Mouse (Mus musculus) small intestine, adult 2 months (tissue): ENCODE results near the gene Litaf. TPM values are rescaled to one million over a fixed set of nuclear protein-coding genes. Genes with fewer than 3 reads are reported as not detected.

Experiments
- H3K27ac ChIP-seq: fragments of 200-500 bp; 2 replicates; pipeline ENCODE4 v1.5.1; 2012; ENCODE audit warnings: low read depth, low read length, control low read depth, inconsistent platforms; ENCODE audit not compliant: insufficient read depth
- H3K27me3 ChIP-seq: fragments of 200-500 bp; 2 replicates; pipeline ENCODE4 v1.6.1; 2012; ENCODE audit warnings: mild to moderate bottlenecking, moderate library complexity, low read length, inconsistent platforms; ENCODE audit not compliant: control insufficient read depth, insufficient read depth
- H3K36me3 ChIP-seq: fragments of 200-500 bp; 2 replicates; pipeline ENCODE4 v1.6.1; 2012; ENCODE audit warnings: mild to moderate bottlenecking, low read length, control low read depth, inconsistent platforms; ENCODE audit not compliant: control insufficient read depth, insufficient read depth
- H3K4me1 ChIP-seq: fragments of 200-500 bp; 2 replicates; pipeline ENCODE4 v1.6.1; 2012; ENCODE audit warnings: low read length, inconsistent platforms, mixed read lengths; ENCODE audit not compliant: control insufficient read depth, insufficient read depth, insufficient read length
- H3K4me3 ChIP-seq: fragments of 200-500 bp; 2 replicates; pipeline ENCODE4 v1.5.1; 2012; ENCODE audit warnings: low read depth, mild to moderate bottlenecking, control low read depth, inconsistent platforms, low read length, moderate library complexity
- CTCF ChIP-seq: fragments of 200-500 bp; IDR thresholded peaks from 2 replicates; pipeline ENCODE4 v1.5.1; 2012; ENCODE audit warnings: low read depth, mild to moderate bottlenecking, control low read depth, inconsistent platforms, low read length, moderate library complexity, mixed read lengths; ENCODE audit not compliant: insufficient replicate concordance, insufficient read length; ENCODE audit errors: extremely low read depth
- POLR2A ChIP-seq: fragments of 200-500 bp; IDR thresholded peaks from 2 replicates; pipeline ENCODE4 v1.6.1; 2012; ENCODE audit warnings: low read depth, mild to moderate bottlenecking, control low read depth, inconsistent platforms, low read length, moderate library complexity
- WGBS: fragments of 180-500 bp; shearing (Covaris S2); methylation state at CpG from one replicate; pipeline ENCODE4 v1.1.7; 2018; 5-methylcytosine and 5-hydroxymethylcytosine counted together
- polyA plus RNA-seq: library from polyadenylated mRNA; depleted of rRNA; stranded (reverse); fragments of >200 nt; gene quantifications from 2 replicates; pipeline ENCODE4 v1.2.3, GENCODE M21; 2012

Gene Litaf
- polyA plus RNA-seq, 1 experiment, result 497 TPM

DNA sequence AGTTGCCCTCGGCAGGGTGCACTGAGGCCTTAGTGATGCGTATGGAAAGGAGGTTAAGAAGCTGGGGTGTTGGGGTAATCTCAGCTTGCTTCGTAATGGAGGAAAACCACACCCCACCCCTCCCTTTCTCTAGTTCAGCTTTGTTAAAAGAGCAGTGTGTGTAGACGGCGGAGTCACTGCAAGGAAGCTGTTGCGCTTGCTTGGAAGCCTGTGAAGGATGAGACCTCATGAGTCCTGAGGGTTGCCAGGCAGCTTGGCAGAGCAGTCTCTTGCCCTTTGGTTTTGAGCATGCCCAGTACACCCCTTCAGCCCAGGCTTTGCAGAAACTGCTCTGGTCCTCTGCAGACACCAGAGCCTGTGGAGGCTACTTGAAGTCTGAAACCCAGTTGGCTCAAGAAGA, 7.1 kb upstream of the Litaf start:
- no peaks in the 10 kb centered on the region for H3K27me3 ChIP-seq
- no peak overlapping the region for H3K27ac ChIP-seq
- H3K4me1 ChIP-seq, result peaks cover 14% of the 10 kb centered on the region
- peaks cover 39% of the 10 kb centered on the region for H3K36me3 ChIP-seq
- no peak for TF ChIP-seq CTCF
- no peak for TF ChIP-seq POLR2A
- 81% methylated on average over 6 of the region's 6 CpGs for WGBS
- no peak overlapping the region for H3K4me3 ChIP-seq

DNA sequence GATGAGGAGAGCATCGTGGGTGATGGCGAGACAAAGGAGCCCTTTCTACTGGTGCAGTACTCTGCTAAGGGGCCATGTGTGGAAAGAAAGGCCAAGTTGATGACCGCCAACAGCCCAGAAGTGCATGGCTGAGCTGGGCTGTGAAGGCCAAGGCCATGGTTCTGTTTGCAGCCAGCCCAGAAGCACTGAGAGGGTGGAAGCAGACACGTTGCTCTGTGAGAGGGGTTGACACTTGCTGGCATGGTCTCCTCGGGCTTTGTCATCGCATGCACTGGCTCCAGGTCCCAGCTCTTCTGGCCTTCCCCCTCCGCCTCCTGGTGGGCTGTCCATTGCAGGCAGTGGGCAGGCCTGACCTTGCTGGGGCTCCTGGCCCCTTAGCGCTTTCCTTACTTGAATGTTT, 6.5 kb upstream of the Litaf start:
- no peak overlapping the region for H3K27ac ChIP-seq
- TF ChIP-seq POLR2A (no peak), CTCF (no peak)
- H3K4me1 ChIP-seq, result peaks cover 14% of the 10 kb centered on the region
- H3K27me3 ChIP-seq, result no peaks in the 10 kb centered on the region
- H3K4me3 ChIP-seq, result no peak overlapping the region
- WGBS, result 89% methylated on average over 8 of the region's 8 CpGs
- H3K36me3 ChIP-seq, result peaks cover 33% of the 10 kb centered on the region

DNA sequence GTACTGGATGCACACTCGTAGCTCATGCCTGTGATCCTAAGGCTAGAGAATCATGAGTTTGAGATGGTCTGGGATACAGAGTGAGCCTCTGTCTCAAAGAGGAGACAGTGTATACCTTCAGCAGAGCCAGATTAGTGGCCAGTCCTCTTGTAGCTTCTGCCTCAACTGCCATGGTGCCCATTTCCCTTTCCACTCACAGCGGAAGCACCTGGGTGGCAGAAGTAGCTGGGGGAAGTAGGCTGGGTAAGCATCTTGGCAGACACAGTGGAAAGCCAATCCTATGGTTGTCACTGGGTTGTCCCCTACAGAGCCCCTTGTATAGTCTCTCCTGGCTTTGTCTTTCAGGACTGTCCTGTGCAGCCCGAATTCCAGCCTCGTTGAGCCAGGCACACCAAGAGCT, 5.9 kb upstream of the Litaf start:
- Histone ChIP-seq H3K4me1 (peaks cover 15% of the 10 kb centered on the region), H3K4me3 (no peak overlapping the region), H3K36me3 (peaks cover 31% of the 10 kb centered on the region), H3K27ac (no peak overlapping the region), H3K27me3 (no peaks in the 10 kb centered on the region)
- 87% methylated on average over 4 of the region's 4 CpGs for WGBS
- TF ChIP-seq POLR2A (no peak), CTCF (no peak)

DNA sequence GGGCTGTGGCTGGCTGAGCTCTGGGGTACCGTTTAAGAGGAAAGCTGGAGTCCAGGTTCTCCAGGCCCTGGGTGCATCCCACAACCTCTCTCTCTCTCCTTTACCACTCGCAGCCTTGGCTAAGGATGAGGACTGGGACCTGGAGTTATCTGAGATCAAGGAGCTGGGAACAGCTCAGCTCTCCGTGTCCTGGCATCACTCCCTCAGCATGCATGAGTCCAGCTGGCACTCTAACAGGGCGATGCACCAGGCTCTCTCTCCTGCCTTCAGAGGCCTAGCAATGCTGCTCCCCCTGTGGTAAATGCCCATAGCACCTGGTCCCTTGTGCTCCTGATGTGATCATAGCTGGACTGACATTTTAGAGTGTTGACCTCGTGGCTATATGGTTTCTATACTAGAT, 5.2 kb upstream of the Litaf start:
- TF ChIP-seq POLR2A (no peak), CTCF (no peak)
- WGBS, result 77% methylated on average over 5 of the region's 5 CpGs
- peaks cover 25% of the 10 kb centered on the region for H3K36me3 ChIP-seq
- no peaks in the 10 kb centered on the region for H3K27me3 ChIP-seq
- H3K27ac ChIP-seq, result no peak overlapping the region
- H3K4me1 ChIP-seq, result peaks cover 18% of the 10 kb centered on the region
- H3K4me3 ChIP-seq, result no peak overlapping the region

DNA sequence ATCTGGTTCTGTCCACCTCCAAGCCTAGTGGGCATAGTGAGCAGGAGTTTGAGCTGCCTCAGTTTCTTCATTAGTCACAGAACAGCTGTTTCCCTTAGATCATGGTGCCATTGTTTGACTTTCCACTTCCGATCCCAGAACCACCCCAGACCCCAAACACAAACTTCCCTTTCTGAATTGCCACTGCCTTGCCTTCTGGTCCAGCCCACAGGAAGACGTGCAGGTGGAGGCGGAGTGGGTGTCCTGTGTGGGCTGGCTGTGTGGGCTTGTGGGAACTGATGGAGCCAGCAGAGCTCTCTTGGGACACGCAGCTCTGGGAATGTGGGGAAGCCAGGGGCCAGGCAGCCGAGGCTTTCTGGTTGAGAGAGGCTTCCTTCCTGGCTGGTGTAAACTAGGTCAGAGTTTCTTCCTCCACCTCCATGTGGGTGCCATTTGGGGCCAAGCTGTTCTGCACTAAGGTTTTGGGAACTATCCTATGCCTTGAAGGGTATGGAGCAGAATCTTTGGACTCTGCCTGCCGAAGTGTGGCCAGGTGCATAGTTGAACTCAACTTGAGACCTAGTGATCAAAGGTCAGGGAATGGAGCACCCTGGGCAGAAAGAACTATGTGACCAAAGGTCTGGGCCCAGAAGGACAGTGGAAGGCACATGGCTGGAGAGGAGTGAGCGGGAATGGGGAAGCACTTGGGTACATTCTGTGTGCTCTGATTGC, 3.9 kb upstream of the Litaf start:
- Histone ChIP-seq H3K4me3 (no peak overlapping the region), H3K36me3 (peaks cover 13% of the 10 kb centered on the region), H3K27ac (no peak overlapping the region; the same call in 1 of the 2 replicates), H3K4me1 (peaks cover 21% of the 10 kb centered on the region), H3K27me3 (no peaks in the 10 kb centered on the region)
- 55% methylated on average over 7 of the region's 7 CpGs for WGBS
- TF ChIP-seq POLR2A (no peak), CTCF (no peak)

DNA sequence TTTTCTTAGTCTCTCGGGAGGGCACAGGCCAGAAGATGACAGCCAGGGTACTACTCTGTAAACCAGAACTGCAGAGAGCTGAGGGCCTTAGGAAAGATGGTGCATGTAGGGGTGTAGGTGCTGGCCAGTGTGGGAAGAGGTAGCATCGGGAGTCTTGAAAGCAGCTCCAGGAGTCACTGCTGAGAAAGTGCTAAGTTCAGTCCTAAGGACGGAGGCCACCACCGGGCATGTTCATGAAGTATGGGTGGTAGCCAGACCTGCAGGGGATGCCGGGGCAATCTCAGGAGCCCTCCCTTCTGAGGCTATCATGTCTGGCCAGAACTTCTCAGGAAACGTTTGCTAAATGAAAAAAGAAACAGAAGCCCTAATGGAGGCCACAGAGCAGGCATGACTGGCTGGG, 3.3 kb upstream of the Litaf start:
- no peak overlapping the region for H3K4me3 ChIP-seq
- WGBS, result 71% methylated on average over 6 of the region's 6 CpGs

DNA sequence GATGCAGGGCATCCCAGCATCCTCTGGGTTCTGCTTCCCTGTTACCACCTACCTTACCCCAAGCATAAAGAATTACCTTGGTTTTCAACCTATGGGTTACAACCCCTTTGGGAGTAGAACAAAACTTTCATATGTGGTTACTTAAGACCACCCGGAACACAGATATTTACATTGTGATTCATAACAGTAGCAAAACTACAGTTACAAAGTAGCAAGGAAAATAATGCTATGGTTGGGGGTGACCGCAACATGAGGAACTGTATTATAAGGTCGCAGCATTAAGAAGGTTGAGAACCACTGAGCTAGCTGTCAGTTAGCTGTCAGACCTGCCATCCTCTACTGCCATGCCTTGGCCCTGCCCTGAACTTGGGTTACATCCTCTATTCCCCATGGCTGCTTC, 2.7 kb upstream of the Litaf start:
- H3K4me3 ChIP-seq, result no peak overlapping the region
- peaks cover 21% of the 10 kb centered on the region for H3K4me1 ChIP-seq
- peaks cover 2% of the 10 kb centered on the region for H3K36me3 ChIP-seq
- WGBS, result 88% methylated on average over 3 of the region's 3 CpGs
- H3K27ac ChIP-seq, result no peak overlapping the region
- TF ChIP-seq CTCF, result no peak
- TF ChIP-seq POLR2A, result no peak
- no peaks in the 10 kb centered on the region for H3K27me3 ChIP-seq

More for the DNA sequence above, 3.3 kb upstream of the Litaf start:
- Histone ChIP-seq H3K27ac (peak overlapping the region; percentile 24; the same call in 1 of the 2 replicates), H3K4me1 (peaks cover 21% of the 10 kb centered on the region), H3K27me3 (no peaks in the 10 kb centered on the region), H3K36me3 (peaks cover 8% of the 10 kb centered on the region)
- TF ChIP-seq POLR2A, result no peak
- TF ChIP-seq CTCF, result no peak
